Mouse (Mus musculus) lung, postnatal 36 days (tissue): ENCODE results near the gene Me1.

ENCODE experiments used
- DNase-seq: peaks from one replicate; pipeline ENCODE4 v3.0.0; 2022; ENCODE audit warnings: mixed read lengths

The Me1 gene

DNA sequence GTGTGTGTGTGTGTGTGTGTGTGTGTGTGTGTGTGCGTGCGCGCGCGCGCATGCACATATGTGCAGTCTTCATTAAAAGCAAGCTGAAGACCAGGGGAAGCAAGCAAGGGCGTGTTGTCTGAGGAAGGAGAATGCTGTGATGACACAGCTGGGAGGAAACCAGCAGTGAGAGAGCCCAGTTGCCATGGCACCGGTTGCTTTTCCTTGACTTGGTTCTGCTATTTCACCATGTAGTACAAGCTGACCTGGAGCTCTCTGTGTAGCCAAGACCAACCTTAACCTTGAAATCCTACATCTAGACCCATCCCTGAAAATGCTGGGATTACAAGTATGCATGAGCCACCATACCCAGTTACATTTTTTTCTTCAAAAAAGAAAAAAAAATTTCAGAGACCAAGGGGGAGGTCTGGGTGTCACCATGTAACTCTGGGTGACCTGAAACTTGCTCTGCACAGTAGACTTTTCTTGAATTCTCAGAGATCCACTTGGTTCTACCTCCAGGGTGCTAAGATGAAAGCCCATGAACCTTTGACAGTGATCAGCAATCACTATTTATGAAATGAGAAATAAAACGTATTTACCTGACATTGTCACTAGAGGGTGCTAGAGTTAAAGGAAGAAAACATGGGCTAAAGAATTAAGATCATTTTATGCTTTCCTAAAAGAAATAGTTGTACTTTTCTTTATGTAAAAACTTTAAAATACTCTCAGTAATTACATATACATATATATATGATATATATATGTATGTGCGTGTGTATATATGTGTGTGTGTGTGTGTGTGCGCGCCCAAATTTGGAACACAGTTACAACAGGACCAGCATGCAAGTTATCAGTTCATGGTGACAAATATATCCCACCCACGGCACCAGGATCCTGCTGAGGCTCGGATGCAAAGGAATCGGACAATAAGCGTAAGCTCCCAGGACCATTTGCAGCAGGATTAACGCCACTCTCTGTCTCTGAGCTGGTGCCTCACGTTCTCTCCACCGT lies 102.8 kb downstream of the Me1 start:
- DNase-seq, result peak; percentile 46

DNA sequence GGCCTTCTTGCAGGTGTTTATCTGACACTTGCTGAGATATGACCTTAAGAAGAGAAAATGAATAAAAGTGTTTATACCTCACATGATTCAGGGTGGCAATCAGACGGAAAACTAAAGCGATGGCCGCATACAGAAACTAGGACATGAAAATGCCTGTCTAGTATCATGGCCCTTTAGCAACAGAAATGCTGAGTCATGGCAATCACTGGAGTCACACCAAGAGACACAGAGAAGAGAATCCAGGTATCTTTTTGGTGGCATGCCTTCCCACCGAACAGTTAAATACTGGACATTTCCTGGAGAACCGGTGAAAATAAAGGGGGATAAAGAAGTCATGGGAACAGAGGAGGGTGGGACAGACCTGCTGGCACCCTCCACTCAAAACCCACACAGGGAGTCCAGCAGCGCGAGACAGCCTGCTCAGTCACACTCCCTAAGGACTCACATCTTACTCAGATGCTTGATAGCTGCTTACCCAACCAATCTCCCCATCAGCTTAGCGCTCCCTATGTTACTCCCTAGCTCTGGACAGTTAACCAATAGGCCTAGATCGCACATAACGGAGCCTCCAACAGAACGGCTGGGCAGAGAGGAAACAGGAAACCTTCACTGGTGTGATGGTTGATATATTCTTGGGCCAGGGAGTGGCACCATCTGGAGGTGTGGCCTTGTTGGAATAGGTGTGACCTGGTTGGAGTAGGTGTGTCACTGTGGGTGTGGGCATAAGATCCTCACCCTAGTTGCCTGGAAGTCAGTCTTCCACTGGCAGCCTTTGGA lies 108.5 kb downstream of the Me1 start:
- no peak for DNase-seq

DNA sequence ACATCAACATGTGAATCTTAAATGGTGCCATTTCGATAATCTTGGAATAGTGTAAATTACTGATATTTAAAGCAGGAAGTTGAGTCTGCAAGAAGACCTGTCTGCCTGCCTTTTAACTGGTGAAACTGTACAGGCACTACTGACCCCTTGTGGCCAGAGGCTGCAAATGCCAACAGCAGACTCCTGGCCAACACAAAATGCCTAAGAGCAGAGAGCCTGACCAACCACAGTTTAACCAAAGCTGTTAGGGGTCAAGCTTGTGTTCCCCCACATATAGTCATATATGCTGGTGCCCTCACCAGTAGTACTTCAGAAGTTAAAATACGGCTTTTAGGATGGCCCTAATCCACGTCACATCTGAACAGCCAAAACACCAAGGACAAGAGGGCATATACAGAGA lies 112.0 kb downstream of the Me1 start:
- peak; percentile 84 for DNase-seq

GRCm38 (mm10) chr9:86579657-86580056 lies 116.1 kb downstream of the Me1 start:
- no peak for DNase-seq

GRCm38 (mm10) chr9:86575178-86575577 lies 120.6 kb downstream of the Me1 start:
- no peak for DNase-seq

DNA sequence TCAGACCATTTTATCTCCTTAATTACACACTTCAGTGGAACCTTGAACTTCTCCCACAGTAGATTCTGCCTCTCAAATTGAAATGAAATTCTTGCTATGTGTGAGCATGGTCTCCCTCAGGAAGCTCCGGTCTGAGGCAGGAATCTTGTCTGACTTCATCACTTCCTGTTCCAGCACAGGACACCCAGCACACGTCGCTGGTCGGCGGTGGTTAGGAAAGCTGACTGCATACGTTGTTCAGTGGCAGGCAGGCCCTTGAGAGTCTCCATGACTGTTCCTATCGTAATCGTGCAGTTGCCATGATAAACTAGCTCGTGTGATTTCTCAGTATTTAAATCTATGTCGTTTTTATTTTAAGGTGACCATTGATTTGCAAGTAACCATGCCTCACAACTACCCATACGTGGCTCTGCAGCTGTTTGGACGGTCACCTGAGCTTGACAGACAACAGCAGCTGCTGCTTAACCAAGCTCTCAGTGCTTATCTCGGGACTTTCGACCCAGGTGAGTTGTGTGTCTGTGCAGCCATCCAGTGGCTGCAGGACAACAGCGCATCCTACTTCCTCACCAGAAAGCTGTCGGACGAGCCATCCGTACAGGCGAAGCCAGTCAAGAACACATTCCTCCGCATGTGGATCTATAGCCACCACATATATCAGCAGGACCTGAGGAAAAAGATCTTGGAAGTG lies 122.0 kb downstream of the Me1 start:
- DNase-seq, result no peak

- peak; percentile 96 for DNase-seq
Measured at GRCm38 (mm10) chr9:86572636-86573291, 123.0 kb downstream of the Me1 start.

- DNase-seq, result no peak
Measured at GRCm38 (mm10) chr9:86572196-86572595, 123.6 kb downstream of the Me1 start.

- peak; percentile 97 for DNase-seq
Measured at GRCm38 (mm10) chr9:86571540-86572135, 124.1 kb downstream of the Me1 start, which contains the start of the genes Pgm3 and Rwdd2a. Gene Pgm3, minus strand, starts transcription at chr9:86571842. Gene Rwdd2a, plus strand, starts transcription at chr9:86571991.

DNA sequence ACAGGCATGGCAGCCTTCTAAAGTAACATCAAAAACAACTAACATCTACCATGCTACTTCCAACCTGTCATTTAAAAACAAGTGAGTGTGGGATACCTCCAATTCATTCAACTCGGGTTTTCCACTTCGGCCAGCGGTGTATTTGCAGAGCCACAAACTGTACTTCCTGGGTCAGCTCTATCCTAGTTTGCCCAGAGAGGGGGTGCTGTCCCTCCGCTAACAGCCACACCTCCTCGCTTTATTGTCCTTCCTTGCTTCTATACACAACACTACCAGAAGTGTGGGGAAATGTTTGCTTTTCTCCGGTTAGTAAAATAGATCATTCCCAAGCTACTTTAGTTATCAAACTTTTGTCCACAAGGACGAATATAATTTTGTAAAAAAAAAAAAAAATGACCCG lies 124.8 kb downstream of the Me1 start:
- DNase-seq, result peak; percentile 27

DNA sequence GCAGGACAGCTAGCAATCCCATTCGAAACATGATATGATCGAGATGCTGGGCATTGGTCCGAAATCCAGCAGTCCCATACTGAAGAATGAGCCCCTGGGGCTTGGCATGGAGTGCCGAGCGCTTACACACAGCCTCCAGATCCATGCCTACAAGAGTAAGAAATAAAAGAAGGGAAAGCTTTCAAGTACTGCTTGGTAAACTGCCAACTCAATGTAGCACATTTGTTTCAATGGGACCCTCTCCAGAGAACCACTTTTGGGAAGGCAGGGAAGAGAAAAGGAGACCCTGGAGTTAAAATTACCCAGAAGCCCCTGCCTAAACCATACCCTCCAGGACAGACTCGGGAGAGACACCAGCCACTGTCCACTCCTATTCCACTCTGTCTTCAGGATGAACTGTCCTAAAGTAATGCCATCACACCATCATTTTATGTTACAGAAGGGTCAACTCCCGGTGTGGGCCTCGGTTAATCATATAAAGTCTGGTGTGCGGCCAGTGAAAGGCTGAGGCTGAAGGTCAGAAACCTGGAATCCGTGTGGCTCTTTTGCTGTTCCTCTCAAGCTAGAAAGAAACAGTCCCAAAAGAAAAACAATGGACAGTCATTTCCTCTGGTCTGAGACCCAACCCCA lies 125.4 kb downstream of the Me1 start:
- DNase-seq, result no peak

DNA sequence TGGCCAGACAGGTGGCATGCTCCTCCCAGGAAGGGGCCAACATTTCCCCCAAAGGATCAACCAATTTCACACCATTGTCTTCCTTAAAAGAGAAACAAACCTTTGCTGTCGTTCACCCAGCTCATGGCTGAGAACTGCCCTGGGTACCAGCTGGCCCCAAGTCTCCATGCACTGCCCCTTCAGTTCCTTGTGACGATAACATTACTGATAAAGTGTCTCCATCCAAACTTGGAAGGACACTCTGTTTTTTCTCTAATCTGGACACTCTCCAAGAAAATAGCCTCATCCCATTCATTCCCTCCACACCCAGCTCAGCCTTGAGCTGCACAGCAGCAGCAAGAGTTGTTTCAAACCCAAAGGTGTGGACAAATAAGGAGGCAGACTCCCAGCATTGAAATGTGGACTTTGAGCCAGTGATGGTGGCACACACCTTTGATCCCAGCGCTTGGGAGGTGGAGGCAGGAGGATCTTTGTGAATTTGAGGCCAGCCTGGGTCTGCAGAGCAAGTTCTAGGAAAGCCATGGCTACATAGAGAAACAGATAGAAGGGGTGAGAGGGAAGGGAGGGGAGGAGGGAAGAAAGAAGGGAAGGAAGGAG lies 126.3 kb downstream of the Me1 start:
- DNase-seq, result no peak

GRCm38 (mm10) chr9:86560543-86560942 lies 135.2 kb downstream of the Me1 start:
- peak; percentile 59 for DNase-seq

DNA sequence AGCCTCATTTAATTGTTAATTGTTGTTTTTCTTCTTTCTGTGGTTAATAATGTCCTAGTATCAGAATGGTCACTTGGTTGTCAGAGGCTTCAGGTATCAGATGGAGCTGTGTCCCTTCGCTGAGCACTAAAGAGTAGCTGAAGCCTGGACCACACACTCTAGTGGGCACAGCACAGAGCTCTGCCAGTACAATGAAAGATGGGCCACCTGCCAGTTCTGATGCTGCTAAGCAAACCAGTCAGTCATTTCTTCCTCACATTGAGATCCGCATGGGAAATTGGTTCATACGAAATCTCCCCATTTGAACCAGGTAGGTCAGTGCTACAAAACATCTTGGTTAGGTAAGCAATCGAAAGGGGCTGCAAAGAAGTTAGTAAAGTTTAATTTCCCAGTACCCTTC lies 141.1 kb downstream of the Me1 start:
- no peak for DNase-seq

DNA sequence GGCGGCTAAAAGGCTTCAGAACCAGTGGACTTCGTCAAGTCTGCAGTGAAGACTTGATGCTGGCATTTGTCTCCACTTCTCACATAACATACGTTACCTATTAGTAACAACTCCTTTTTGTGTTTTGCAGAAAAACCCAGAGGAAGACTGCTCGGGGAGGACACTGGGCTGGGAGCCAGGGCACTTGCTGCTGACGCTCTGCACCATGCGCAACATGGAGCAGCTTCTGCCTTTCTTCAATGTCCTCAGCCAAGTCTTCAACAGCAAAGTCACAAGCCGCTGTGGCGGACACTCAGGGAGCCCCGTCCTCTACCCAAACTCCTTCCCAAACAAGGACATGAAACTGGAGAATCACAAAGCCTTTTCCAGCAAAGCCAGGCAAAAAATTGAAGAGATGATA lies 141.9 kb downstream of the Me1 start:
- DNase-seq, result no peak

DNA sequence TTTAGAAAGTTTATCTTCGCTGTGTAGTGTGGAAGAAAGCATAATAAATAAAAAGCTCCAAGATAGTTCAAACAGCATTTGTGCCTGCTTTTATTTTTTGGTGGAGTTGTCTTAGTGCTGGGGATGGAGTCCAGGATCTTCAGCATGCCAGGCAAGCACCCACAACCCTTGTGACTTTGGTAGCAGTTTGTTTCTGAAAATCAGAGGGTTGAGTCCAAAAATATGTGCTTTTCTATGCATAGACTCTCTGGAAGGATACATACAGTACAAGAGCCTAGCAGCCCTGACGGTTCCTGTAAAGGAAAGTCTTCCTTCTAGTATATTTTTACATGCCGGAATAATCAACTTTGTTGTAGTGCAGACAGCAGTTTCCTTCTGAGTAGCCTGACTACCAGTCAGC lies 145.0 kb downstream of the Me1 start:
- no peak for DNase-seq

DNA sequence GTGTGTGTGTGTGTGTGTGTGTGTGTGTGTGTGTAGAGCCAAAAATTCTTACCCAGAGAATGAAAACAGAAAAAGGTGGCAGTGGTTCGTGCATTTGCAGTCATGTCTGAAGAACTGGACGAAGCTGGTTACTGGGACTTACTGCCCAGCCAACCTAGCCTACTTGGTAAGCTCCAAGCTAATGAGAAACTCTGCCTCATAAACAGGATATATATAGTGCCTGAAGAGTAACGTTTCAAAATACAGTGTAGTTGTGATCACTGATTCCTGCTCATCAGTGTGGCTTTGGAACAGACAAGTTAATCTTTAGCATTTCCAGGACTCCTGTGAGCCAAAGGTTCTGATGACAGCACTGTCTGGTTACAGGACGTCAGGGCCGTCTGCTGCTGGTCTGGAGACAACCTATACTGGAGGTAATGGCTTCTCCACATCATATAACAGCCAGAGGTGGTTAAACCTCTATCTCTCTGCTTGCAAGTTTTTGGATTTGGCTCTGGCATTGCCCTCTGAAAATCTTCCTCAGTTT lies 146.1 kb downstream of the Me1 start:
- DNase-seq, result no peak

DNA sequence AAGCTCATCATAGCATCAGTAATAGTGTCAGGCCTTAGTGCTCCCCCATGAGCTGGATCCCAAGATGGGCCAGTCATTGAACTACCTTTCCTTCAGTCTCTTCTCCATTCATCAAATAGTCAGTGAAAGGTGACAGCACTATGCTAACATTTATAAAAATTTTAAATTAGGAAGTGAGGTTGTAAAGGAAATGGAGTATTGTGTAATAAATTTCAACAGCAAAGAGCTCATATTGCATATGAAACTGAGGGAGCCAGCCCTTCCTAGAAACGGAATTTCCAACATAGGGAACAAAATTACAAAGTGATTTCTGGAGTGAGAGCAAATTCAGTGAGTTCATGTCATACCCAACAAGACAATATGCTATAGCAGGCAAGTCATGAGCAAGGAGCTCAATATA lies 151.2 kb downstream of the Me1 start:
- DNase-seq, result no peak

GRCm38 (mm10) chr9:86543451-86543850 lies 152.3 kb downstream of the Me1 start:
- DNase-seq, result no peak

DNA sequence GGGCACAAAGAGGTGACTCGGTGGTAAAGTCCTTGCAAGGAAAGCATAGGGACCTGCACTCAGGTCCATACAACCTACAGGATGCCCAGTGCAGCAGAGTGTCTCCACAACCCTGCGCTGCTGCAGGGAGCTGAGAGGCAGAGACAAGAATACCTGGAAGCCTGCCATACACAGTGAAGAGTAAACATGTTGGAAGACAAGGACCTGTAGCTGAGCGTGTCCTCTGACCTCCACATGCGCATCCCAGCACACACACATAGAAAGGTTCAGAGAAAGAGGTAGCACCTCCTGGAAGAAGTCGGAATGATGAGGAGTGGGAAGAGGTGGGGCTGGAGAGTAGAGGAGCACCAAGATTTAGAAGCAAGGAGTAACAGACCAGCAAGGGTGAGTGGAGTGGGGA lies 161.7 kb downstream of the Me1 start:
- DNase-seq, result no peak
